In genomic region chr19:37174716-37175435, GRCm38 (mm10) we compare ENCODE assay signal across 8 mouse cellular contexts. TPM values are rescaled to one million over a fixed set of nuclear protein-coding genes. Genes with fewer than 3 reads are reported as not detected.
A peak's percentile ranks its signal among the peaks of the same experiment; 100 is the strongest.
DNase-seq lines count a peak whose midpoint lies in the region; ATAC-seq and TF ChIP-seq lines count a peak whose summit lies in the region.

No protein-coding gene starts in this region.

- peak overlapping the region; percentile 79 for H3K9ac ChIP-seq in hindbrain, embryonic 15.5 days

- peak; percentile 64 for ATAC-seq in hindbrain, embryonic 15.5 days (ENCODE audit: low FRiP score, low read depth)

- DNase-seq in MN1 (ENCODE audit: low spot score): peak; percentile 63
- DNase-seq in cerebellum, adult 9-11 months: peak; percentile 76
- peak; percentile 60 to 71 for DNase-seq in frontal cortex, postnatal 36 days (ENCODE audit: low spot score in 2 of 2)
- DNase-seq in left cerebral cortex, adult 2 months (ENCODE audit: extremely low spot score in 1 of 2, low spot score in 2 of 2): peak; percentile 59 to 64
- DNase-seq in lung, postnatal 4 days: peak; percentile 51 to 52
- DNase-seq in right cerebral cortex, adult 2 months (ENCODE audit: low spot score in 2 of 2): peak; percentile 67 to 80
- peak; percentile 25 to 61 for DNase-seq in urinary bladder, postnatal 4 days (ENCODE audit: low spot score in 2 of 2)

- TF ChIP-seq CTCF in left cerebral cortex, adult 2 months (IDR thresholded peaks at IDR 0.05): no peak

- intact Hi-C loops in left cerebral cortex, adult 2 months (cut with DNase I): loop anchor here (1.0 to 5.0 kb wide), 2 partner anchors 31 to 118 kb away; no protein-coding TSS in a partner anchor

- peak overlapping the region; percentile 91 for H3K27ac ChIP-seq in hindbrain, embryonic 15.5 days (replicated peaks)
- H3K27ac ChIP-seq in left cerebral cortex, adult 2 months: peak overlapping the region; percentile 94

- no peaks in the 10 kb centered on the region for H3K27me3 ChIP-seq in hindbrain, embryonic 15.5 days

- no peaks in the 10 kb centered on the region for H3K9me3 ChIP-seq in hindbrain, embryonic 15.5 days

- H3K4me3 ChIP-seq in hindbrain, embryonic 15.5 days: peak overlapping the region; percentile 69
- H3K4me3 ChIP-seq in left cerebral cortex, adult 2 months: peak overlapping the region; percentile 83

- H3K4me1 ChIP-seq in hindbrain, embryonic 15.5 days (replicated peaks): peaks cover 54% of the 10 kb centered on the region

- H3K36me3 ChIP-seq in hindbrain, embryonic 15.5 days: no peaks in the 10 kb centered on the region

- WGBS in hindbrain, embryonic 15.5 days: under 1% methylated on average over 36 of the region's 36 CpGs

- peak overlapping the region; percentile 90 for H3K4me2 ChIP-seq in hindbrain, embryonic 15.5 days

RNA-seq across cellular contexts. Expression of gene March5, which starts 32.5 kb away (rescaled TPM):
- 101 and 104 TPM in 2 replicates for polyA plus RNA-seq in hindbrain, embryonic 15.5 days (2015; fragmentation: Nextera tagmentation; extraction: Ambion mirVana)
- 10 to 100 TPM; 82.6 to 96.0 TPM for total RNA-seq in left cerebral cortex, adult 2 months (2021)

RNA-seq across cellular contexts. Expression of gene Cpeb3, which starts 33.5 kb away (rescaled TPM):
- 12.3 and 12.8 TPM in 2 replicates for polyA plus RNA-seq in hindbrain, embryonic 15.5 days (2015; fragmentation: Nextera tagmentation; extraction: Ambion mirVana)
- total RNA-seq in left cerebral cortex, adult 2 months (2021): 10 to 100 TPM; 87.0 to 96.0 TPM

Comparison
In these comparisons a context has a peak if more than half of its experiments do, and no peak if none do; other contexts are left out.
1. Peak in every context shown above with its lines: DNase-seq, ATAC-seq, H3K4me3 ChIP-seq and H3K27ac ChIP-seq.